Mouse (Mus musculus): ENCODE measurements around the gene Prcc. TPM values are rescaled to one million over a fixed set of nuclear protein-coding genes. Genes with fewer than 3 reads are reported as not detected.

Prcc gene
- polyA plus RNA-seq (2017; shearing (Covaris generic)) = 10 to 100 TPM; 13.8 to 16.3 TPM

DNA sequence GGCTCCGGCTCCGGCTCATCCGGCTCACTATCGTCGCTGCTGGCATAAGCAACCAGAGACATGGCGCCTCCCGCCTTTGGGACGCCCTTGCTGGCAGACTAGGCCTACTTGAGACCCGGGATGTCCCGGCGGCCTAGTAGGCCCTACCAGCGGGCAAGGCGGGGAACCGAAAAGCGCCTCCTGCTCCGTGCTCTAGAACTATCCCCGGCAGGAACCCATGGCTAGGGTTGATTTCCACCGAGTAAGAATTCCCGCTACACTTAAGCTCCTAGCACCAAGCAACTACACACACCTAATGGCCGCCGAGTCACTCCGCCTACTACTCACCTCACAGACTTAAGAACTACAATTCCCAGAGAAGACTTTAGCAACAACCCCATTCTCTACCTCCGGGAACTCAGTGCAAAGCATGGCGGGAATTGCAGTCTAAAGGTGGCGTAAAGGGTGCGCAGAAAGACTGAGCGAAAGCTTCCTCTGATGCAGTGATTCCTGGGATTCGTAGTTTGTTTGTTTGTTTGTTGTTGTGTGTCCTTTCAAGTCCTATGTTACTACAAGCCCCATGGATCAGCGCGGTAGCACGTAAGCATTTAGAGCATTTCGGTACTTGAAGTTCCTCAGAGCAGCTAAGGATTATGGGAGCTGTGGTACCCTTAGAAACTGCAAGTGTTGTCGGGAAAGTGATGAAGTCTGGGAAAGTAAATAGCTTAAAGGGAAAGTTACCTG, at the start of gene Prcc:
Prcc (minus strand) TSS at position 328 of the 723 bp plus-strand sequence.

DNA sequence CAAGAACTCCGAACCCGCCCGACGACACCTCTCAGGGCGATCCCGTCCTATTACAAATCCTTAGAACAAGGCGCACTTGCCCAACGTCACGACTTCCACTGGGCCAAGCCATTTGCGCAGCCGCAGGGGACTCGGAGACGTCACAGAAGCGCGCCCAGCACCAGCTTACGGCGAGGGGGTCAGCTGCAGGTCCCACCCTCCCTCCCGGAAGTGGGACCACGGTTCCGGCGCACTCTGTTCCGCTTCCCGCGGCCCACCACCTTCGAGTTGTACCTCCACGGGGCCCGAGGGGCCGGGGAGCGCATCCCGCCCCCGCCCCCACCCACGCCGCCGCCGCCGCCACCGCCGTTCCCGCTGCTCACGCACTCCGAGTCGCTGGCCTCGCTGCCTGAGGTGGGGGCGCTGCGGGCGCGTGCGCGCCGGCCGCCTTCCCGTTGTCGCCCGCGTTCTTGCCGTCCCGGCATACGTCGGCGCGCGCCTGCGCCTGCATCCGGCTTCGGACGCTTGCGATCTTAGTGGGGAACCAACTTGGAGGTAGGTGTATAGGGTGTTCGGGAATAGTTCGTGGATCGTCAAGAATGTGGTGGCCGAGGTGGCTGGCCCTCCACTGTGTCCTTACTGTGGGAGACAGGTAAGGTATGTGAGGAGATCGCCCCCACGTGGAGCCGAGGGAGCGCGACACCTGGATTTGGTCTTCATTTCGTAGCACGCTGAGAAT, 44.8 kb upstream of the Prcc start, which contains the start of the genes Isg20l2 and Rrnad1:
Isg20l2 (plus strand) TSS at position 237 of the 718 bp plus-strand sequence.
Rrnad1 (minus strand) TSS at position 640 of the 718 bp plus-strand sequence.

DNA sequence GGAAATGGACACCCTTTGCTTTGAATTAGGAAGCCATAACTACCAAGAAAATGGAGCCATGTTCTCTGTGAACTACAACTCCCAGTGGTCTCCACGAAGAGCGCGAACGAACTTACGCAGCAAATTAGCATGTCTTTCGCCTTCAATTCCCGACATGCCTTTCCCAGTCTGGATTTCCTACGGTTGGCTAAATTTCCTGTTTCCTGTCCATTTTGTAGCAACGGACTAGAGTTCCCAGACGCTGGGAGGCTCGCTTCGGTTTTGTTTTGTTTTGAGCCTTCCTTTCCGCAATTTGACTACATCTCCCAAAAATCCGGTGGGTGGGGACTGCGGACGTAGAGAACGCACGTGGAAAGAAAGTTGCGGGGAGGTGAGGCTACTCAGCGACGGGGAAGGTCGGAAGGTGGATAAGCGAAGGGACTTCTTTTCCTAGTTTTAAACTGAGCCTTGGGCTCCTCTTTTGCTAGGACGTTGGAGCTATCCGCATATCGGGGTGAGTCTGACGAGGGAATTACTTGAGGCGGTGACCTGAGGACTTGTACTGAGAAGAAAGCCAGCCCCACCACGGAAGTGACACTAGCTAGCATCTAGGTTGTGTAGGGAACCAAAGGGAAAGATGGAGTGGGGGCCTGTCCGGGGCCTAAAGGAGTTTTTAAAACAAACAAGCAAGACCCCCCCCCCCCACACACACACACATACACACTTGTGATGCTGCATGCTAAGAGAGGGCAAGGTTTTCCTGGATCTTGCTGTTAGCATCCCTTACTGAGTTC, 34.1 kb upstream of the Prcc start, which contains the start of gene Mrpl24:
Mrpl24 (plus strand) TSS at position 171 of the 773 bp plus-strand sequence.

DNA sequence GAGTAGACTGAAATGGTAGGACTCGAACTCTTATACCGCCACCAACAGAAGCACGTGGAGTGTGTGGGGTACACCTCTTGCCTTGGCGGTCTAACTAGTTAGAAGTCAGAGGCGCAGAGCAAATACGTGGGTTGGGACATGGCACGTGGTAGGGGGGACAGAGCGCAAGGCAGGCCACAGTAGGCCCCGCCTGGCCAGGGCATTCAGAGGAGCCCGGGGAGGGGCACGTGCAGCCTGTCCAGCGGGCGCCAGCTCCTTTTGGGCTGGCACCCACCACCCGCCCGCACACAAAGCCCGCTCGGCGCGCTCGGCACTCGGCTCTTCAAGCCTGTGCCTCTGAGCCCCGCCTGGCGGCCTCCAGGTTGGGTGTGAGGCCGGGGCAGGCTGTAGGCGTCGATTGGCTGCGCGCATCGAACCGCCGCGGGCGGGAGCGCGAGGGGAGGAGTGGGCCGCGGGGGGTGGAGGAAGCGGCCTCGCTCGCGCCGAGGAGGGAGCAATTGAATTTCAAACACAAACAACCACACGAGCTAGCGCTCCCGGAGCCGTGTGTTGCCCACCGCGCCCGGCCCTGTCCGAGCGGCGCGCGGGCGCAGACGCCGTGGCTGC, 20.6 kb upstream of the Prcc start, which contains the start of gene Hdgf:
Hdgf (plus strand) TSS at position 442 of the 606 bp plus-strand sequence.

DNA sequence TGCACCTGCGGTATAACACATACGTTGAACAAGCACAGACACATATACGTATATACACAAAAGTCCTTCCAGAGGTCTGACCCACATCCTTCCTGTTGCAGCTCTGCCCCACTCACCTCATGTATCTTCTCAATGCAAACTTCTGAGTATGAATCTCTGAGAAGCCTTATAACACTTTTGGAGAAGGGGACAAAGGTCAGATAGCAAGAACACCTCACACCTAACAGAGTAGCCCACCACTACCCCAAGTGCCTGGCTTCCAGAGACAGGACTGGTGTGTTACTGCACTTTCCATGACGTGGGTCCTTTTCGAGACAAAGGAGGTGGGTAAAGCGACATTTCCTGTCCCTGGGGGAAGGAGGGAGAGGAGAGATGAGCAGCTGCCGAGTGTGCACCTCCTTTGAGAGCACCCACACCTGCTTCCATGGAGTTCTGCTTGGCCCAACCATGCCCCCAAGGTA, 38.7 kb downstream of the Prcc start, which contains the start of gene Sh2d2a:
Sh2d2a (plus strand) TSS at position 106 of the 461 bp plus-strand sequence.

DNA sequence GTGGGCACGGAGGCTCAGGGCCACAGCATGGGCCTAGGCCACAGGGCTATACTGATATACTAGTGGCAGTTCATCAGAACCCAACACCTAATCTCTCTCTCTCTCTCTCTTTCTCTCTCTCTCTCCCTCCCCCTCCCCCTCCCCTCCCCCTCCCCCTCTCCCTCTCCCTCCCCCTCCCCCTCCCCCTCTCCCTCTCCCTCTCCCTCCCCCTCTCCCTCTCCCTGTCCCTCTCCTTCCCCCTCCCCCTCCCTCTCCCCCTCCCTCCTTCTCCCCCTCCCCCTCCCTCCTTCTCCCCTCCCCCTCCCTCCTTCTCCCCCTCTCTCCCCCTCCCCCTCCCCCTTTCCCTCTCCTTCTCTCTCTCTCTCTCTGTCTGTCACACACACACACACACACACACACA, 61.2 kb downstream of the Prcc start, which contains the start of gene Pear1:
Pear1 (minus strand) TSS at position 101 of the 400 bp plus-strand sequence.

Other genes with a start within 250 kb of the Prcc start
- gene Lrrc71, start 137.0 kb downstream of the Prcc start, polyA plus RNA-seq (2017; shearing (Covaris generic)) = under 1 TPM in 1 of 2 experiments, not detected in 1; 0.78 TPM
- under 1 TPM in 1 of 2 experiments, not detected in 1; 0.23 TPM for gene Ntrk1, start 90.4 kb downstream of the Prcc start, polyA plus RNA-seq (2017; shearing (Covaris generic))
- under 1 TPM; 0.34 to 0.94 TPM for gene Insrr, start 88.7 kb downstream of the Prcc start, polyA plus RNA-seq (2017; shearing (Covaris generic))
- 10 to 100 TPM; 24.8 to 77.5 TPM for gene Pear1, start 61.3 kb downstream of the Prcc start, polyA plus RNA-seq (2017; shearing (Covaris generic))
- gene Sh2d2a, start 38.9 kb downstream of the Prcc start, polyA plus RNA-seq (2017; shearing (Covaris generic)) = 100 to 1,000 TPM; 228 to 330 TPM
- gene Hdgf, start 20.7 kb upstream of the Prcc start, polyA plus RNA-seq (2017; shearing (Covaris generic)) = 100 to 1,000 TPM; 146 to 171 TPM
- gene Mrpl24, start 33.9 kb upstream of the Prcc start, polyA plus RNA-seq (2017; shearing (Covaris generic)) = 100 to 1,000 TPM; 105 to 156 TPM
- gene Isg20l2, start 44.7 kb upstream of the Prcc start, polyA plus RNA-seq (2017; shearing (Covaris generic)) = 10 to 100 TPM; 35.7 to 42.3 TPM
- 10 to 100 TPM; 18.7 to 20.8 TPM for gene Rrnad1, start 45.1 kb upstream of the Prcc start, polyA plus RNA-seq (2017; shearing (Covaris generic))
- under 1 TPM in 1 of 2 experiments, not detected in 1; 0.63 TPM for gene Crabp2, start 63.1 kb upstream of the Prcc start, polyA plus RNA-seq (2017; shearing (Covaris generic))
- gene Nes, start 85.5 kb upstream of the Prcc start, polyA plus RNA-seq (2017; shearing (Covaris generic)) = under 1 TPM in 1 of 2 experiments, not detected in 1; 0.15 TPM
- not detected for gene Bcan, start 114.6 kb upstream of the Prcc start, polyA plus RNA-seq (2017; shearing (Covaris generic))
- gene Hapln2, start 142.0 kb upstream of the Prcc start, polyA plus RNA-seq (2017; shearing (Covaris generic)) = not detected
- gene Gpatch4, start 157.5 kb upstream of the Prcc start, polyA plus RNA-seq (2017; shearing (Covaris generic)) = 10 to 100 TPM; 16.3 to 32.1 TPM
- 100 to 1,000 TPM in 1 of 2 experiments, 10 to 100 TPM in 1; 83.1 to 104 TPM for gene Naxe, start 172.9 kb upstream of the Prcc start, polyA plus RNA-seq (2017; shearing (Covaris generic))
- gene Ttc24, start 192.7 kb upstream of the Prcc start, polyA plus RNA-seq (2017; shearing (Covaris generic)) = under 1 TPM in 1 of 2 experiments, not detected in 1; 0.07 TPM
- gene Iqgap3, start 196.4 kb upstream of the Prcc start, polyA plus RNA-seq (2017; shearing (Covaris generic)) = 1 to 10 TPM in 1 of 2 experiments, under 1 TPM in 1; 0.61 to 2.1 TPM